In genomic region chr14:25204091-25204490, GRCm38 (mm10) we compare ENCODE assay signal across 17 mouse cellular contexts.
A peak's percentile ranks its signal among the peaks of the same experiment; 100 is the strongest.
DNase-seq lines count a peak whose midpoint lies in the region; ATAC-seq and TF ChIP-seq lines count a peak whose summit lies in the region.
"Had no signal": no experiment of that assay in that cellular context is flagged by ENCODE, and none has a peak within 500 bp of the region (broad histone marks: within the 10 kb centered on the region; RNA-seq: fewer than 3 reads in every experiment).

No protein-coding gene starts in this region.

- no peak for TF ChIP-seq POLR2A in cerebellum, adult 2 months (IDR thresholded peaks at IDR 0.05; ENCODE audit: borderline replicate concordance, insufficient read depth, low read length)

- peaks cover 35% of the 10 kb centered on the region for H3K4me1 ChIP-seq in cerebellum, adult 2 months (ENCODE audit: control insufficient read depth, insufficient read depth, low read length)
- H3K4me1 ChIP-seq in kidney, embryonic 14.5 days (ENCODE audit: control insufficient read depth, insufficient read depth, low read length), result peaks cover 55% of the 10 kb centered on the region
- H3K4me1 ChIP-seq in limb, embryonic 12.5 days (replicated peaks), result peaks cover 64% of the 10 kb centered on the region
- H3K4me1 ChIP-seq in midbrain, postnatal 0 days (ENCODE audit: insufficient read depth, low read length), result no peaks in the 10 kb centered on the region

- H3K27me3 ChIP-seq in cerebellum, adult 2 months (ENCODE audit: control insufficient read depth, insufficient read depth, low read length), result no peaks in the 10 kb centered on the region
- H3K27me3 ChIP-seq in kidney, embryonic 14.5 days (ENCODE audit: control insufficient read depth, insufficient read depth, low read length), result no peaks in the 10 kb centered on the region
- no peaks in the 10 kb centered on the region for H3K27me3 ChIP-seq in limb, embryonic 12.5 days
- no peaks in the 10 kb centered on the region for H3K27me3 ChIP-seq in midbrain, postnatal 0 days (ENCODE audit: insufficient read depth, low read length)
- H3K27me3 ChIP-seq: CH12.LX had no signal

- no peak for DNase-seq in cerebellum, postnatal 4 days (ENCODE audit: low spot score in 2 of 2)
- peak; percentile 73 to 77 for DNase-seq in cerebellum, adult 2 months
- DNase-seq in midbrain, postnatal 0 days (ENCODE audit: low spot score), result no peak
- DNase-seq in urinary bladder, postnatal 14 days (ENCODE audit: low spot score), result no peak
- DNase-seq: gastrocnemius, postnatal 25 days; heart, postnatal 36 days; lung, postnatal 14 days; right cerebral cortex, postnatal 25 days; thymus, postnatal 36 days had no signal

- 34% methylated on average over 5 of the region's 5 CpGs for WGBS in cerebellum, adult 2 months
- WGBS in kidney, embryonic 14.5 days, result 81% methylated on average over 5 of the region's 5 CpGs
- 83% methylated on average over 5 of the region's 5 CpGs for WGBS in limb, embryonic 12.5 days
- WGBS in midbrain, postnatal 0 days, result 98% methylated on average over 5 of the region's 5 CpGs

- no peak overlapping the region for H3K4me2 ChIP-seq in kidney, embryonic 14.5 days (replicated peaks; ENCODE audit: low read depth, low read length)
- no peak overlapping the region for H3K4me2 ChIP-seq in limb, embryonic 12.5 days
- H3K4me2 ChIP-seq in midbrain, postnatal 0 days (ENCODE audit: low read depth, low read length, poor library complexity, severe bottlenecking), result no peak overlapping the region
- H3K4me2 ChIP-seq: heart, embryonic 11.5 days; midbrain, embryonic 12.5 days had no signal

- H3K36me3 ChIP-seq in kidney, embryonic 14.5 days (ENCODE audit: control insufficient read depth, insufficient read depth, low read length), result no peaks in the 10 kb centered on the region
- no peaks in the 10 kb centered on the region for H3K36me3 ChIP-seq in limb, embryonic 12.5 days
- H3K36me3 ChIP-seq in midbrain, postnatal 0 days (ENCODE audit: insufficient read depth, low read length), result no peaks in the 10 kb centered on the region
- H3K36me3 ChIP-seq: midbrain, embryonic 12.5 days had no signal

- H3K9me3 ChIP-seq in kidney, embryonic 14.5 days (ENCODE audit: control insufficient read depth, low read length), result no peaks in the 10 kb centered on the region
- H3K9me3 ChIP-seq in limb, embryonic 12.5 days, result no peaks in the 10 kb centered on the region
- H3K9me3 ChIP-seq in midbrain, postnatal 0 days (ENCODE audit: low read length), result no peaks in the 10 kb centered on the region
- H3K9me3 ChIP-seq: midbrain, embryonic 12.5 days had no signal

- ATAC-seq in cerebellum, adult (ENCODE audit: insufficient number of reproducible peaks, low FRiP score, low TSS enrichment), result peak; percentile 43
- ATAC-seq in kidney, embryonic 14.5 days (ENCODE audit: low FRiP score, low TSS enrichment), result 0 out of 2 replicates have a peak, but pooled peaks have one; percentile 13
- no peak; the same call in 1 of the 2 replicates for ATAC-seq in limb, embryonic 12.5 days (ENCODE audit: insufficient number of reproducible peaks, insufficient read depth, low FRiP score, low TSS enrichment, low read depth)
- no peak for ATAC-seq in CD4-positive, CD25-positive, alpha-beta regulatory T cell, adult 4 months
- ATAC-seq in midbrain, postnatal 0 days (ENCODE audit: low FRiP score), result no peak
- ATAC-seq: hindbrain, postnatal 0 days had no signal

- TF ChIP-seq CTCF in cerebellum, adult 2 months (IDR thresholded peaks at IDR 0.05; ENCODE audit: borderline replicate concordance, insufficient read depth, low read depth, low read length), result no peak; the same call in 1 of the 2 replicates
- no peak for TF ChIP-seq CTCF in midbrain, postnatal 0 days (IDR thresholded peaks at IDR 0.05)

- no peak overlapping the region for H3K9ac ChIP-seq in kidney, embryonic 14.5 days (ENCODE audit: low read depth, low read length)
- no peak overlapping the region for H3K9ac ChIP-seq in limb, embryonic 12.5 days (replicated peaks)
- no peak overlapping the region for H3K9ac ChIP-seq in midbrain, postnatal 0 days (replicated peaks; ENCODE audit: low read length, poor library complexity, severe bottlenecking)
- H3K9ac ChIP-seq: midbrain, embryonic 12.5 days had no signal

- H3K4me3 ChIP-seq in cerebellum, adult 2 months (replicated peaks; ENCODE audit: insufficient read depth, low read depth, low read length), result no peak overlapping the region
- H3K4me3 ChIP-seq in kidney, embryonic 14.5 days (ENCODE audit: low read length), result no peak overlapping the region
- no peak overlapping the region for H3K4me3 ChIP-seq in limb, embryonic 12.5 days (replicated peaks)
- H3K4me3 ChIP-seq in midbrain, postnatal 0 days (ENCODE audit: low read depth, low read length), result no peak overlapping the region
- H3K4me3 ChIP-seq: midbrain, embryonic 12.5 days had no signal

- no peak overlapping the region for H3K27ac ChIP-seq in cerebellum, adult 2 months (ENCODE audit: insufficient read depth, low read length)
- H3K27ac ChIP-seq in kidney, embryonic 14.5 days (ENCODE audit: low read depth, low read length), result peak overlapping the region; percentile 37; the same call in 1 of the 2 replicates
- H3K27ac ChIP-seq in limb, embryonic 12.5 days, result peak overlapping the region; percentile 56; the same call in 1 of the 2 replicates
- H3K27ac ChIP-seq in midbrain, postnatal 0 days (ENCODE audit: low read depth, low read length), result no peak overlapping the region
- H3K27ac ChIP-seq: hindbrain, postnatal 0 days; midbrain, embryonic 12.5 days had no signal

Comparison
In these comparisons a context has a peak if more than half of its experiments do, and no peak if none do; other contexts are left out.
1. DNase-seq: peak in cerebellum, adult 2 months (2 of 2); none in cerebellum, postnatal 4 days (0 of 2), midbrain, postnatal 0 days (single experiment) and urinary bladder, postnatal 14 days (single experiment).
2. ATAC-seq: peak in cerebellum, adult (single experiment) and kidney, embryonic 14.5 days (single experiment); none in limb, embryonic 12.5 days (single experiment), CD4-positive, CD25-positive, alpha-beta regulatory T cell, adult 4 months (single experiment) and midbrain, postnatal 0 days (single experiment).
3. H3K27ac ChIP-seq: peak in kidney, embryonic 14.5 days (single experiment) and limb, embryonic 12.5 days (single experiment); none in cerebellum, adult 2 months (single experiment) and midbrain, postnatal 0 days (single experiment).